Mouse (Mus musculus) forebrain, embryonic 13.5 days (tissue): ENCODE data around the gene Jmy. TPM values are rescaled to one million over a fixed set of nuclear protein-coding genes. Genes with fewer than 3 reads are reported as not detected.
"Not testable (repeated sequence)": the region's sequence is repeated elsewhere in the genome, so short reads cannot be mapped to it uniquely, and the experiment has no call there.

Source experiments
- ATAC-seq: fragments of 200-750 bp; cut with Nextera tagmentation; 2 replicates; pipeline ENCODE4 v1.8.0; 2017
- H3K27ac ChIP-seq: fragments of 300-500 bp; sonication (generic); 2 replicates; pipeline ENCODE4 v1.5.1; 2015; ENCODE audit warnings: inconsistent platforms, mild to moderate bottlenecking, moderate library complexity
- H3K27me3 ChIP-seq: fragments of 300-500 bp; sonication (generic); 2 replicates; pipeline ENCODE4 v1.6.1; 2015; ENCODE audit warnings: mild to moderate bottlenecking, inconsistent platforms
- H3K36me3 ChIP-seq: fragments of 300-500 bp; sonication (generic); 2 replicates; pipeline ENCODE4 v1.6.1; 2015; ENCODE audit warnings: mild to moderate bottlenecking, inconsistent platforms; ENCODE audit not compliant: poor library complexity, severe bottlenecking
- H3K4me1 ChIP-seq: fragments of 300-500 bp; sonication (generic); 2 replicates; pipeline ENCODE4 v1.6.1; 2015; ENCODE audit warnings: inconsistent platforms
- H3K4me2 ChIP-seq: fragments of 300-500 bp; sonication (generic); 2 replicates; pipeline ENCODE4 v1.6.1; 2015; ENCODE audit warnings: inconsistent platforms, mild to moderate bottlenecking, moderate library complexity
- H3K4me3 ChIP-seq: fragments of 300-500 bp; sonication (generic); 2 replicates; pipeline ENCODE4 v1.5.1; 2015; ENCODE audit warnings: mild to moderate bottlenecking, inconsistent platforms
- H3K9ac ChIP-seq: fragments of 300-500 bp; sonication (generic); 2 replicates; pipeline ENCODE4 v1.6.1; 2015; ENCODE audit warnings: mild to moderate bottlenecking, inconsistent platforms
- H3K9me3 ChIP-seq: fragments of 300-500 bp; sonication (generic); replicated peaks from 2 replicates; pipeline ENCODE4 v1.6.1; 2016; ENCODE audit warnings: inconsistent platforms
- WGBS: fragments of 180-500 bp; shearing (Covaris S2); methylation state at CpG from one replicate; pipeline ENCODE4 v1.1.7; 2015; 5-methylcytosine and 5-hydroxymethylcytosine counted together
- polyA plus RNA-seq: library from polyadenylated mRNA; unstranded; fragments of >200 nt; fragmentation: Nextera tagmentation; extraction: Ambion mirVana; gene quantifications from 2 replicates; pipeline ENCODE4 v1.2.1, GENCODE M21; 2015

Jmy gene
- polyA plus RNA-seq: 4.8 and 5.4 TPM in 2 replicates

- H3K9me3 ChIP-seq: no peaks in the 10 kb centered on the region
These were observed at the start of gene Jmy for GRCm38 (mm10) chr13:93499167-93499972. Jmy (minus strand) TSS chr13:93499808.

GRCm38 (mm10) chr13:93547641-93548040 lies 48.0 kb upstream of the Jmy start:
- 93% methylated on average over 5 of the region's 5 CpGs for WGBS
- Histone ChIP-seq H3K27me3 (no peaks in the 10 kb centered on the region), H3K9me3 (no peaks in the 10 kb centered on the region), H3K4me1 (no peaks in the 10 kb centered on the region), H3K9ac (no peak overlapping the region), H3K4me2 (no peak overlapping the region), H3K4me3 (no peak overlapping the region), H3K36me3 (no peaks in the 10 kb centered on the region), H3K27ac (no peak overlapping the region)
- no peak for ATAC-seq

More at GRCm38 (mm10) chr13:93499167-93499972, at the start of gene Jmy:
- H3K27me3 ChIP-seq: no peaks in the 10 kb centered on the region
- WGBS: under 1% methylated on average over 87 of the region's 105 CpGs
- peak; percentile 94 for ATAC-seq
- H3K9ac ChIP-seq: peak within 1 kb of the TSS; percentile 93
- H3K36me3 ChIP-seq: no peaks in the 10 kb centered on the region
- peak within 1 kb of the TSS; percentile 75 for H3K4me3 ChIP-seq
- peak within 1 kb of the TSS; percentile 91 for H3K4me2 ChIP-seq
- peak within 1 kb of the TSS; percentile 95 for H3K27ac ChIP-seq
- H3K4me1 ChIP-seq: peaks cover 28% of the 10 kb centered on the region

GRCm38 (mm10) chr13:93546011-93546410 lies 46.4 kb upstream of the Jmy start:
- H3K4me2 ChIP-seq: no peak overlapping the region
- H3K4me3 ChIP-seq: no peak overlapping the region
- no peaks in the 10 kb centered on the region for H3K9me3 ChIP-seq
- H3K4me1 ChIP-seq: no peaks in the 10 kb centered on the region
- H3K36me3 ChIP-seq: no peaks in the 10 kb centered on the region
- no peak for ATAC-seq
- H3K27me3 ChIP-seq: no peaks in the 10 kb centered on the region
- no peak overlapping the region for H3K27ac ChIP-seq
- no peak overlapping the region for H3K9ac ChIP-seq
- WGBS: 89% methylated on average over 1 of the region's 1 CpGs

- H3K27me3 ChIP-seq: no peaks in the 10 kb centered on the region
- no peaks in the 10 kb centered on the region for H3K36me3 ChIP-seq
- no peak overlapping the region for H3K9ac ChIP-seq
- ATAC-seq: no peak
- no peaks in the 10 kb centered on the region for H3K4me1 ChIP-seq
- no peaks in the 10 kb centered on the region for H3K9me3 ChIP-seq
- no peak overlapping the region for H3K4me3 ChIP-seq
- no peak overlapping the region for H3K4me2 ChIP-seq
- no peak overlapping the region for H3K27ac ChIP-seq
These were observed 44.7 kb upstream of the Jmy start for GRCm38 (mm10) chr13:93544274-93544673.

GRCm38 (mm10) chr13:93539311-93539710 lies 39.7 kb upstream of the Jmy start:
- Histone ChIP-seq H3K9ac (no peak overlapping the region), H3K4me1 (no peaks in the 10 kb centered on the region), H3K4me2 (no peak overlapping the region), H3K9me3 (no peaks in the 10 kb centered on the region), H3K27ac (no peak overlapping the region), H3K36me3 (no peaks in the 10 kb centered on the region), H3K27me3 (no peaks in the 10 kb centered on the region), H3K4me3 (no peak overlapping the region)
- WGBS: 84% methylated on average over 4 of the region's 4 CpGs
- no peak for ATAC-seq

- WGBS: 64% methylated on average over 2 of the region's 2 CpGs
- no peaks in the 10 kb centered on the region for H3K9me3 ChIP-seq
- no peak overlapping the region for H3K4me2 ChIP-seq
- no peak overlapping the region for H3K9ac ChIP-seq
- H3K27me3 ChIP-seq: no peaks in the 10 kb centered on the region
- H3K36me3 ChIP-seq: no peaks in the 10 kb centered on the region
- no peak for ATAC-seq
- H3K4me1 ChIP-seq: no peaks in the 10 kb centered on the region
- H3K27ac ChIP-seq: no peak overlapping the region
- H3K4me3 ChIP-seq: no peak overlapping the region
These were observed 19.2 kb upstream of the Jmy start for GRCm38 (mm10) chr13:93518753-93519319.

- H3K27ac ChIP-seq: no peak overlapping the region
- H3K9me3 ChIP-seq: no peaks in the 10 kb centered on the region
- ATAC-seq: no peak
- H3K36me3 ChIP-seq: no peaks in the 10 kb centered on the region
- H3K4me3 ChIP-seq: no peak overlapping the region
- H3K4me2 ChIP-seq: no peak overlapping the region
- no peak overlapping the region for H3K9ac ChIP-seq
- H3K4me1 ChIP-seq: no peaks in the 10 kb centered on the region
- no peaks in the 10 kb centered on the region for H3K27me3 ChIP-seq
These were observed 17.6 kb upstream of the Jmy start for GRCm38 (mm10) chr13:93517223-93517622.

GRCm38 (mm10) chr13:93514000-93514795 lies 14.6 kb upstream of the Jmy start:
- no peak overlapping the region for H3K9ac ChIP-seq
- H3K4me2 ChIP-seq: no peak overlapping the region
- H3K9me3 ChIP-seq: no peaks in the 10 kb centered on the region
- 87% methylated on average over 10 of the region's 10 CpGs for WGBS
- no peak overlapping the region for H3K4me3 ChIP-seq
- no peak overlapping the region for H3K27ac ChIP-seq
- H3K4me1 ChIP-seq: peaks cover 6% of the 10 kb centered on the region; the same call in 1 of the 2 replicates
- H3K27me3 ChIP-seq: no peaks in the 10 kb centered on the region
- H3K36me3 ChIP-seq: no peaks in the 10 kb centered on the region
- no peak for ATAC-seq

- 42% methylated on average over 16 of the region's 16 CpGs for WGBS
- Histone ChIP-seq H3K4me1 (peaks cover 6% of the 10 kb centered on the region; the same call in 1 of the 2 replicates), H3K27me3 (no peaks in the 10 kb centered on the region), H3K4me3 (no peak overlapping the region), H3K9me3 (no peaks in the 10 kb centered on the region), H3K9ac (peak overlapping the region; percentile 43; the same call in 1 of the 2 replicates), H3K4me2 (peak overlapping the region; percentile 16; the same call in 1 of the 2 replicates), H3K36me3 (no peaks in the 10 kb centered on the region), H3K27ac (peak overlapping the region; percentile 79)
- peak; percentile 96 for ATAC-seq
These were observed 11.0 kb upstream of the Jmy start for GRCm38 (mm10) chr13:93510447-93511180.

GRCm38 (mm10) chr13:93506920-93507319 lies 7.3 kb upstream of the Jmy start:
- H3K9me3 ChIP-seq, H3K4me3 ChIP-seq: not testable (repeated sequence)

GRCm38 (mm10) chr13:93501724-93502123 lies 2.1 kb upstream of the Jmy start:
- Histone ChIP-seq H3K9me3 (no peaks in the 10 kb centered on the region), H3K4me1 (peaks cover 12% of the 10 kb centered on the region), H3K27ac (no peak overlapping the region), H3K4me2 (no peak overlapping the region), H3K9ac (no peak overlapping the region), H3K36me3 (no peaks in the 10 kb centered on the region), H3K27me3 (no peaks in the 10 kb centered on the region), H3K4me3 (no peak overlapping the region)
- ATAC-seq: no peak
- WGBS: 78% methylated on average over 4 of the region's 4 CpGs

More at GRCm38 (mm10) chr13:93506920-93507319, 7.3 kb upstream of the Jmy start:
- not testable (repeated sequence) for H3K9ac ChIP-seq, ATAC-seq, H3K27ac ChIP-seq, H3K36me3 ChIP-seq, H3K27me3 ChIP-seq, H3K4me1 ChIP-seq, H3K4me2 ChIP-seq
- 90% methylated on average over 5 of the region's 5 CpGs for WGBS
